In the genomic region with DNA sequence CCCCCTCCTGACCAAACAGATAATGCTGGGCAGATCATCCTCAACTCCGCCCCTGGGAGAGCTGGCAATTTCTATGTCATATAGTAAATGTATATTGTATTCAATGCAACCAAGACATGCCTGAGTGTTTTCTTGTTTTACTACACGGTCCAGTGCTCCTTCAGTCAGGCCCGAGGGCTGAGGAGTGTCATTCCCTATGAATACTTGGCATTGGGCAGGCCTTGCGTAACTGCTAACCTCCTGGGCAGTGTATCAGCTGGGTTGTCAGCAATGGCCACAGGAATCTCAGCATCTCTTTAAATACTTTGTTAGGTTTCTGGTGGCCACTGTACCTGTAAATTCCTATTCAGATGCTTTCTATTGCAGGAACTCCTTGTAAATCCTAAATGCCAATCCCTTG, we compare ENCODE assay signal across 15 mouse cellular contexts. TPM values are rescaled to one million over a fixed set of nuclear protein-coding genes. Genes with fewer than 3 reads are reported as not detected.
DNase-seq lines count a peak whose midpoint lies in the region; TF ChIP-seq lines count a peak whose summit lies in the region.
"Had no signal": no experiment of that assay in that cellular context is flagged by ENCODE, and none has a peak within 500 bp of the region (broad histone marks: within the 10 kb centered on the region; RNA-seq: fewer than 3 reads in every experiment).

No protein-coding gene starts in this region.

- TF ChIP-seq CTCF in heart, adult 2 months (IDR thresholded peaks at IDR 0.05), result no peak
- no peak for TF ChIP-seq CTCF in kidney, adult 2 months (conservative IDR thresholded peaks at IDR 0.05; ENCODE audit: insufficient read depth, insufficient read length, low read depth, low read length)
- no peak for TF ChIP-seq CTCF in lung, adult 2 months (IDR thresholded peaks at IDR 0.05; ENCODE audit: insufficient read depth, low read length)

- H3K36me3 ChIP-seq in heart, adult 2 months (ENCODE audit: control insufficient read depth, insufficient read depth, low read length), result no peaks in the 10 kb centered on the region
- H3K36me3 ChIP-seq in kidney, adult 2 months (ENCODE audit: control insufficient read depth, insufficient read depth, low read length), result no peaks in the 10 kb centered on the region
- H3K36me3 ChIP-seq: lung, embryonic 15.5 days; stomach, embryonic 15.5 days had no signal

- no peak overlapping the region; the same call in 1 of the 2 replicates for H3K27ac ChIP-seq in heart, adult 2 months
- H3K27ac ChIP-seq in kidney, adult 2 months (ENCODE audit: insufficient read depth, low read depth, low read length), result peak overlapping the region; percentile 13; the same call in 1 of the 2 replicates
- H3K27ac ChIP-seq: hindbrain, postnatal 0 days; lung, embryonic 15.5 days; stomach, embryonic 15.5 days had no signal

- WGBS in heart, adult 2 months, result 80% methylated on average over 4 of the region's 4 CpGs
- 38% methylated on average over 4 of the region's 4 CpGs for WGBS in kidney, adult 2 months
- 55% methylated on average over 4 of the region's 4 CpGs for WGBS in lung, adult 2 months

- H3K4me3 ChIP-seq in heart, adult 2 months, result no peak overlapping the region
- no peak overlapping the region for H3K4me3 ChIP-seq in kidney, adult 2 months (ENCODE audit: insufficient read depth, low read depth, low read length)
- H3K4me3 ChIP-seq in lung, adult 2 months (replicated peaks; ENCODE audit: extremely low read depth, low read depth, low read length), result no peak overlapping the region
- H3K4me3 ChIP-seq: lung, embryonic 15.5 days; stomach, embryonic 15.5 days had no signal

- DNase-seq in heart, adult 2 months, result peak; percentile 39 to 50
- DNase-seq in heart, adult 9 months (ENCODE audit: low spot score in 2 of 2), result no peak
- peak; percentile 83 for DNase-seq in Muller cell, postnatal 12 days (ENCODE audit: inconsistent ontology term)
- peak; percentile 89 for DNase-seq in kidney, adult 2 months
- DNase-seq in lung, adult 2 months, result peak; percentile 53
- no peak for DNase-seq in spleen, postnatal 14 days (ENCODE audit: low spot score in 2 of 2)
- DNase-seq in frontal cortex, postnatal 10 days (ENCODE audit: low spot score in 2 of 2), result no peak
- no peak for DNase-seq in embryo, embryonic 11 days
- DNase-seq: cerebellum, adult 11-12 months; heart, postnatal 10 days; liver had no signal

- H3K79me2 ChIP-seq in heart, adult 2 months (replicated peaks; ENCODE audit: control insufficient read depth, insufficient read depth, low read length), result no peaks in the 10 kb centered on the region

- no peak for TF ChIP-seq POLR2A in heart, adult 2 months (IDR thresholded peaks at IDR 0.05; ENCODE audit: insufficient read depth, low read depth, low read length)
- TF ChIP-seq POLR2A in kidney, adult 2 months (IDR thresholded peaks at IDR 0.05; ENCODE audit: low read depth, low read length), result no peak
- TF ChIP-seq POLR2A in lung, adult 2 months (IDR thresholded peaks at IDR 0.05; ENCODE audit: borderline replicate concordance, extremely low read depth, low read depth, low read length), result no peak

- no peak overlapping the region for H3K9ac ChIP-seq in heart, adult 2 months (ENCODE audit: low read depth, low read length)
- H3K9ac ChIP-seq: lung, embryonic 15.5 days; stomach, embryonic 15.5 days had no signal

- peaks cover 6% of the 10 kb centered on the region for H3K4me1 ChIP-seq in heart, adult 2 months (ENCODE audit: control insufficient read depth, insufficient read depth, low read length)
- peaks cover 38% of the 10 kb centered on the region for H3K4me1 ChIP-seq in kidney, adult 2 months (ENCODE audit: control insufficient read depth, insufficient read depth, low read length)
- peaks cover 11% of the 10 kb centered on the region for H3K4me1 ChIP-seq in lung, adult 2 months (ENCODE audit: control insufficient read depth, insufficient read depth, low read length)

- no peaks in the 10 kb centered on the region for H3K27me3 ChIP-seq in heart, adult 2 months (ENCODE audit: control insufficient read depth, insufficient read depth, low read length)
- H3K27me3 ChIP-seq in kidney, adult 2 months (replicated peaks; ENCODE audit: control insufficient read depth, insufficient read depth, low read length), result no peaks in the 10 kb centered on the region
- H3K27me3 ChIP-seq: CH12.LX; lung, embryonic 15.5 days; stomach, embryonic 15.5 days had no signal

- no peak for TF ChIP-seq EP300 in heart, adult 2 months (IDR thresholded peaks at IDR 0.05; ENCODE audit: insufficient read depth, low read depth, low read length)

- intact Hi-C loops in heart, adult 2 months (cut with DNase I), result no loop called here

RNA-seq across cellular contexts. Expression of gene Afap1l2, which starts 13.4 kb away (rescaled TPM):
- total RNA-seq in heart, adult 2 months (2021), result 1 to 10 TPM; 3.6 TPM
- polyA plus RNA-seq in heart, adult 2 months (2012; rRNA removed), result 1.8 and 2.9 TPM in 2 replicates
- 9.2 and 10.1 TPM in 2 replicates for polyA plus RNA-seq in kidney, adult 2 months (2012; rRNA removed)
- 7.0 and 10.0 TPM in 2 replicates for polyA plus RNA-seq in lung, adult 2 months (2012; rRNA removed)

Comparison
In these comparisons a context has a peak if more than half of its experiments do, and no peak if none do; other contexts are left out.
1. DNase-seq: peak in heart, adult 2 months (2 of 2), Muller cell, postnatal 12 days (single experiment), kidney, adult 2 months (single experiment) and lung, adult 2 months (single experiment); none in heart, adult 9 months (0 of 2), spleen, postnatal 14 days (0 of 2), frontal cortex, postnatal 10 days (0 of 2) and embryo, embryonic 11 days (single experiment).